Mouse (Mus musculus): Measurements from ENCODE around the gene B3gat1.
A peak's percentile ranks its signal among the peaks of the same experiment; 100 is the strongest.

B3gat1 gene

DNA sequence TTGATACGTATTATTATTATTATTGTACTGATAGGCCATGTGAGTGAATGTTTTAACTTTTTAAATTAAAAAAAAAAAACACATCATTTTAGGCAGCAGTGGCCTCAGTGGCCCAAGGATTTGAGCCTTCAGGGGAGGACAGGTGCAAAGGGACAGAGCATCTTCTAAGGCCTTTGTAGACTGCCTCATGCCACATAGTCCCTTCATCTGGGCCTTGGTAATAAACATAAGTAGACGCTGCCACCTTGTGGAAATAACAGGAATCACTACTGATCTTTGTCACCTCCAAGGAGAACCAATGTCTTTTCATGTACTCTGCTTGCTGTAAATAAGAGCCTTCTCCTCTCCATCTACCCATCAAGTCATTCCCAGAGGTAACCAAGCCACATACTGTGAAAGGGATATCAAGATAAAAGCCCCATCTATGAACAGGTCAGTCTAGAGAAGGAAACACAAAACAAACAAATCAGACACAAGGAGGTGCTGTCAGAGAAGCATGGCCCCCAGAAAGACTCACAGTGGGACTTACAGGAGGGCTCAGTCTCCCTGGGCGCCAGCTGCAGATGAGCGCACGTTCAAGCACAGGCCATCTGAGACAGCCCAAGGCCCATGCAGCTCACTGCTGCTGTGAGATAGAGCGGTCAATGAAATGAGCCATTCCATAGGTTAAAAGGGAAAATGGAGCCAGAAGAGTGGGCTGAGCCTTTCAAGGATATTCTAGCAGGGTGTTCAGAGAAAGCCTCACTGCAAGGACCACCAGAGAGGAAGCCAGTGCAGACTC is 42.8 kb downstream of the B3gat1 start:
- DNase-seq (ENCODE audit: low read depth, low spot score): no peak

DNA sequence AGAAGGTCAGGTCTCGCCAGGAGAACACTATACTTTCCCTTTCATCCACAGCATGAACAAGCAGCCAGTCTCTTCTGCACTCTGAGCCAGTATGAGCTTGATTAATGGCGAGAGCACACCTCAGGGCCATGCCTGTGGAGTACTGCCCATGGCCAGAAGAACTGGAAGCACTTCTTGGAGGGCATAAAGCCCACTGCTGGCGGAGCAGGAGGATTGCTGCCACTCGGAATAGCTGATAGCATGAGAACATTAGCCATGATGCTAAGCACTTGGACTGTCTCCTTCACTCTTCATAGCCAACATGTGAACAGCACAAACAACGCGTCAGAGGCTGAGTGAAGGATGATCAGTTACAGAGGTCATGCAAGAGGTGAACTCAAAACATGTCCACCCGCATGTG is 44.9 kb downstream of the B3gat1 start:
- DNase-seq (ENCODE audit: low read depth, low spot score): no peak

DNA sequence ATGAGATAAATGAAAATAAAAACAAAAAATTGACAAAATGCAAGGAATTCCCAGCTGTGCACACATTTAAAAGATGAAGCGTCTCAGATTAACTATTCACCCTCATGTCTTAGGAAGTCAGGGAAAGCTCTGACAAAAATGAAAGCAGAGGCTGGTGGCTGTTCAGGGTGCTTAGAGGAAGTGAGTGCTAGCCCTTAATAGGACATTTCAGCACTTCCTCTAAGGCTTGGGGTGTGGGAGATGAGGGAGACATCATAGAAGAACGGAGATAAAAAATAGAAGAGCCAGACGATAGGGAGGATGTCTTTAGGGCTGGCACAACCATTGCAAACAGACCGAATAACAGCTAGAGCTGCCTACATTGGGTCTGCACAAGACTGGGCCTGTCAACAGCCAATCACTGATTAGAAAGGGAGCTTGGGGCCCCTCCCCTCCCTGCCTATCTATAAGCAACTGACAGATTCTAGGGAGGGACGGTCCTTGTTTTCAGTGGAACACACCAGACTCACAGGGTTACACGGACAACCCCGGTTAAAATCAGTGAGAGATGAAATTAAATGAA is 50.0 kb downstream of the B3gat1 start:
- DNase-seq (ENCODE audit: low read depth, low spot score): no peak

DNA sequence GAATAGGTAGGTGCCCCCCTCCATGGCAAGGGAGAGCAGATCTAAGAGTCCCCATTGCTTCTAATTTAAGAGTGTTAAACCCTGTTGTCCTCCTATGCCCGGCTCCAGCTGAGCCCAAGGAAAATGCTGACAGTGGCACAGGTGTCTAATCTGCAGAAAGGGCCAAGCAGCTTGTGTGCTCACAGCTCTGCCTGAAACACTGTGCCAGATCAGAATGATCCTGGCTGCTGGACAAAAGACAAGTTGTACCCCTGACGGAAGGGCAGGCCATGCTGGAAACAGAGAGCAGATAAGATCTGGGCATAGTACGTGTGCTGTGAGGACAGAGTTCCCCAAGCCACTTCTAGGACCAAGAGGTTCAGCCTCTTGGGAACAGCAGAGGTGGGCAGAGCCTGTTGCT is 59.3 kb downstream of the B3gat1 start:
- no peak for DNase-seq (ENCODE audit: low read depth, low spot score)

DNA sequence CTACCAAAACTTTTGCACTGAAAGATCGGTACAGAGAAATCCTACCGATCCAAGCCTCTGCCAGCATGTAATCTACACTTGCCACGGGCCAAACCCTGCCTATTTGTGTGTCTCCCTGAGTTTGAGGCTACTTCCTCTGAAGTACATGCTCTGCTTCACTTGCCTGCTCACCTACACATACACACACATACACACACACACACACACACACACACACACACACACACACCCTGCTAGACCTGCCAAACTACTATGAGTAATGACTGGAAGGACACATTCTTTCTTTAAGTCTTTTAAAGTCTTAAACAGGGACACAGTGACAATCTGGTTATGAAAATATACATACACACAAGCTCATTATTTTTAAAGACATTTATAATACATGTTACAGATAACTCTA is 64.7 kb downstream of the B3gat1 start:
- no peak for DNase-seq (ENCODE audit: low read depth, low spot score)

DNA sequence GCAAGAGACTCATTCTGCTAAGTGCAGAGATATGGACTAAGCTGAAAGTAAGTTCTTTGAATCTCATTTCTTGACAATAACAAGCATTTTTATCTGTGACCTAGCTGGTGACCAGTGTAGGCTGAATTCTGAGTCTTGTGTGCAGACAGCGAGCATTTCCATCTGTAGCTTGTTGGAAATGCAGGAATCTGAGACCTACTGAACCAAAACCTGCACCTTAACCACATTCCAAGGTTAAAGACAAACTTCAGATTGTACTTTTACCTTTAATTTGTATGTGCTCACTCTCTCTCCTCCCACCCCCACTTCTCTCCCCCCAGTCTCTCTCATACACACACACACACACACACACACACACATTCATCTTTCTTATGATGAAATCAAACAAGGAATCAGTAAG is 65.2 kb downstream of the B3gat1 start:
- DNase-seq (ENCODE audit: low read depth, low spot score): no peak

DNA sequence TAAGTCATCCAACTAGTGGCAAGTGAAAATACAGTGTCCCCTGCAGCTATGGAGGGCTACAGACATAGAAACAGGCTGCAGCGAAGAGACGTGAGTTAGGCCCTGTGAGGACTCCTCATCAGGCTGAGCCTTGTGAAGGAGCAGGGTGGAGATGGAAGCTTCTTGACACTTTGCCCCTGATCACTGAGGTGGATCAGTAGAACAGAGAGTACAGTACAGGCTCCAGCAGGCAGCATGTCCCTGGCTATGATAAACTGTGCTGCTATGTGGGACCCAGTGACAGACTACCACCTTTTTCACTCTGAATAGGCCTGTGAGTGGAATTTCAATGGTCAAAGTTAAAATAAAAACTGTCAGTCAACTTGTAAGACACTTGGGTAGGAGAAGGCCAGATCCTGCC is 66.8 kb downstream of the B3gat1 start:
- no peak for DNase-seq (ENCODE audit: low read depth, low spot score)

DNA sequence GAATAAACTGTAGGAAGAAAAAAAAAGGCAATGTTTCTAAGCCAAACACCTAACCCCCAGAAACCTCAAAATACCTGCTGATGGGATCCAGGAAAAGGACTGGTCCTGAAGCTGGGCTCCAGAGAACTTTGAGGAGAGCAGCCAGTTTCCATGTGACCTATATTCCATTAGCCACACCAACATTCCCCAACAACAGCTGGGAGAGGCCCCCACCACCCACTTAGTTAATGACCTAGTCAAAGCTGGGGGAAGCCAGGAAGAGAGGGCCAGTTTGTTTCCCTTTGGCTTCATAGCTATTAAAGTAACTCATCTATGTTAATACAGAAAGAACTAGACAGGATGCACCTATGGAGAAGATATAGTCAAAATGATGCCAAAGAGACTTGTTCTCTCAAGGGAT is 70.8 kb downstream of the B3gat1 start:
- no peak for DNase-seq (ENCODE audit: low read depth, low spot score)

DNA sequence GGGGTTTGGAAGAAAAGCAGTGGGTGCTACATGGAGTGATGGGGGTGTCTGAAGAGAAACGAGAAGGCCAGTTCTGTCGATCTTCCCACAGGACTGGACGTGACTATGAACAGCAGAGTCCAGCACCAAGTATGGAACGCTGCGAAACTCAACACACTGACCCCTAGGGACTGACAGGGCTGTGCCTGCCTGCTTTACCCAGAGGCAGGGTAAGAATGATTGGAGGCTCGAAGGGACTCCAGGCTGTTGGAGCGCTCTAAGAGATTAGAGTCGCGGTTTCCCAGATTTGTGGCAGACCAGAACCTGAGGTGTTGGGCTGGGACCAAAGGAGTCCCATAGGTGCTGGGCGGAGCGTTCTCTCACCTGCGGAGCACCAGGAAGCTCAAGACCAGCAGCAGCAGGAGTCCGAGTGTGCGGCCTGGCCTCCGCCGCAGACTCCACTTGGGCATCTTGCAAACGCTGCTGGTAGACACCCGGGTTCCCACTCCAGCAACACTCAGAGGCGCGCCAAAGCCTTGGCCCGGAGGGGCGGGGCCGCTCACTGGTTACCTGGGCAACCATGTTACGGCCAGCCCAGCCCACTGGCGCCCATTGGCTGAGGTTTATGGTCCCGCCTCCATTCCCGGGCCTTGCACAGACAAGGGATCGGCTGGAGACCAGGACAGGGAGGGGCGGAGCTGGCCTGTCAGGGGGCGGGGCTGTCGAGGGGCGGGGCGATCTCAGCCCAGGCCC is 72.6 kb downstream of the B3gat1 start, which contains the start of gene Glb1l2:
Glb1l2 (minus strand) TSS at position 534 of the 732 bp plus-strand sequence.
- peak; percentile 87 for DNase-seq (ENCODE audit: low read depth, low spot score)

DNA sequence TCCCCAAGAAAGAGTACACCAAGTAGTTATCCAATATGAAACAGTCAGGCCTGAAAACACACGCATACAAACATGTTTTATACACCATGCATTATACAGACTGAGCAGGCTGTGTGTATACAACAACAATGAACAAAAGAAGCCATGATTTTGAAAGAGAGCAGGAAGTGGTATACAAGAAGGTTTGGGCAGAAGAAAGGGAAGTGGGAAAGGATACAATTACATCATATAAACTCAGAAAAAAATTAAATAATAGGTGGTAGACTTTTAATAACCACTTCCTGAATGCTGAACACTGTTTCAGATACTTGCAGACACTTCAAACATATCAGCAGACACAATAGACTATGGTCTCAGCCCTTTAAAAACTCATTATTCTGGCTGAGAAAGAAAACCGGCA is 75.2 kb downstream of the B3gat1 start:
- DNase-seq (ENCODE audit: low read depth, low spot score): no peak
